Mouse (Mus musculus): ENCODE results near the gene Rbms3. TPM values are rescaled to one million over a fixed set of nuclear protein-coding genes. Genes with fewer than 3 reads are reported as not detected.

Gene Rbms3
- polyA plus RNA-seq, 1 experiment from 2014 or later = 23.5 TPM

- no peak overlapping the region for H3K4me2 ChIP-seq
- H3K4me1 ChIP-seq (replicated peaks; ENCODE audit: control insufficient read depth, insufficient read depth, low read length) = peaks cover 2% of the 10 kb centered on the region; the same call in 1 of the 2 replicates
- ATAC-seq (replicated peaks; ENCODE audit: low FRiP score) (no peak), DNase-seq (ENCODE audit: low spot score) (no peak)
- H3K9me3 ChIP-seq (ENCODE audit: control insufficient read depth, low read length) = no peaks in the 10 kb centered on the region
- 71% methylated on average over 3 of the region's 3 CpGs for WGBS
- no peaks in the 10 kb centered on the region for H3K36me3 ChIP-seq (ENCODE audit: control insufficient read depth, insufficient read depth, low read length)
- H3K4me3 ChIP-seq (ENCODE audit: low read depth, low read length) = no peak overlapping the region
- no peak overlapping the region for H3K9ac ChIP-seq (ENCODE audit: low read depth, low read length)
- no peak overlapping the region for H3K27ac ChIP-seq (ENCODE audit: low read depth, low read length)
- H3K27me3 ChIP-seq (replicated peaks; ENCODE audit: control insufficient read depth, insufficient read depth, low read length) = no peaks in the 10 kb centered on the region
These were observed 253.9 kb downstream of the Rbms3 start for GRCm38 (mm10) chr9:117375776-117376175.

- Histone ChIP-seq H3K27ac (ENCODE audit: low read depth, low read length) (no peak overlapping the region), H3K36me3 (ENCODE audit: control insufficient read depth, insufficient read depth, low read length) (no peaks in the 10 kb centered on the region), H3K9ac (ENCODE audit: low read depth, low read length) (no peak overlapping the region), H3K4me1 (replicated peaks; ENCODE audit: control insufficient read depth, insufficient read depth, low read length) (peaks cover 2% of the 10 kb centered on the region; the same call in 1 of the 2 replicates), H3K9me3 (ENCODE audit: control insufficient read depth, low read length) (no peaks in the 10 kb centered on the region), H3K4me2 (no peak overlapping the region), H3K4me3 (ENCODE audit: low read depth, low read length) (no peak overlapping the region), H3K27me3 (replicated peaks; ENCODE audit: control insufficient read depth, insufficient read depth, low read length) (no peaks in the 10 kb centered on the region)
- WGBS = 28% methylated on average over 7 of the region's 7 CpGs
- DNase-seq (ENCODE audit: low spot score) (no peak), ATAC-seq (replicated peaks; ENCODE audit: low FRiP score) (0 out of 2 replicates have a peak, but pooled peaks have one; percentile 36)
These were observed 256.5 kb downstream of the Rbms3 start for GRCm38 (mm10) chr9:117373164-117373741.

- Histone ChIP-seq H3K27ac (ENCODE audit: low read depth, low read length) (no peak overlapping the region), H3K4me3 (ENCODE audit: low read depth, low read length) (no peak overlapping the region), H3K4me1 (replicated peaks; ENCODE audit: control insufficient read depth, insufficient read depth, low read length) (peaks cover 2% of the 10 kb centered on the region; the same call in 1 of the 2 replicates), H3K27me3 (replicated peaks; ENCODE audit: control insufficient read depth, insufficient read depth, low read length) (no peaks in the 10 kb centered on the region), H3K9me3 (ENCODE audit: control insufficient read depth, low read length) (no peaks in the 10 kb centered on the region), H3K4me2 (no peak overlapping the region), H3K36me3 (ENCODE audit: control insufficient read depth, insufficient read depth, low read length) (no peaks in the 10 kb centered on the region), H3K9ac (ENCODE audit: low read depth, low read length) (no peak overlapping the region)
- ATAC-seq (replicated peaks; ENCODE audit: low FRiP score) (no peak), DNase-seq (ENCODE audit: low spot score) (no peak)
- WGBS = 80% methylated on average over 5 of the region's 5 CpGs
These were observed 257.7 kb downstream of the Rbms3 start for GRCm38 (mm10) chr9:117371980-117372379.

GRCm38 (mm10) chr9:117370086-117370485, 259.6 kb downstream of the Rbms3 start:
- H3K4me2 ChIP-seq = no peak overlapping the region
- no peak overlapping the region for H3K9ac ChIP-seq (ENCODE audit: low read depth, low read length)
- H3K9me3 ChIP-seq (ENCODE audit: control insufficient read depth, low read length) = no peaks in the 10 kb centered on the region
- no peak overlapping the region for H3K4me3 ChIP-seq (ENCODE audit: low read depth, low read length)
- H3K27me3 ChIP-seq (replicated peaks; ENCODE audit: control insufficient read depth, insufficient read depth, low read length) = no peaks in the 10 kb centered on the region
- ATAC-seq (replicated peaks; ENCODE audit: low FRiP score) (no peak), DNase-seq (ENCODE audit: low spot score) (no peak)
- peaks cover 2% of the 10 kb centered on the region; the same call in 1 of the 2 replicates for H3K4me1 ChIP-seq (replicated peaks; ENCODE audit: control insufficient read depth, insufficient read depth, low read length)
- H3K27ac ChIP-seq (ENCODE audit: low read depth, low read length) = no peak overlapping the region
- WGBS = 93% methylated on average over 6 of the region's 6 CpGs
- H3K36me3 ChIP-seq (ENCODE audit: control insufficient read depth, insufficient read depth, low read length) = no peaks in the 10 kb centered on the region

GRCm38 (mm10) chr9:117368016-117368415, 261.7 kb downstream of the Rbms3 start:
- H3K9ac ChIP-seq (ENCODE audit: low read depth, low read length) = no peak overlapping the region
- H3K36me3 ChIP-seq (ENCODE audit: control insufficient read depth, insufficient read depth, low read length) = no peaks in the 10 kb centered on the region
- no peaks in the 10 kb centered on the region for H3K27me3 ChIP-seq (replicated peaks; ENCODE audit: control insufficient read depth, insufficient read depth, low read length)
- no peaks in the 10 kb centered on the region for H3K4me1 ChIP-seq (replicated peaks; ENCODE audit: control insufficient read depth, insufficient read depth, low read length)
- no peak overlapping the region for H3K4me2 ChIP-seq
- DNase-seq (ENCODE audit: low spot score) = no peak
- H3K9me3 ChIP-seq (ENCODE audit: control insufficient read depth, low read length) = no peaks in the 10 kb centered on the region
- no peak overlapping the region for H3K27ac ChIP-seq (ENCODE audit: low read depth, low read length)
- 77% methylated on average over 4 of the region's 4 CpGs for WGBS
- no peak overlapping the region for H3K4me3 ChIP-seq (ENCODE audit: low read depth, low read length)
- ATAC-seq (replicated peaks; ENCODE audit: low FRiP score) = no peak

GRCm38 (mm10) chr9:117364610-117365009, 265.1 kb downstream of the Rbms3 start:
- 70% methylated on average over 3 of the region's 3 CpGs for WGBS
- H3K9me3 ChIP-seq (ENCODE audit: control insufficient read depth, low read length) = no peaks in the 10 kb centered on the region
- no peaks in the 10 kb centered on the region for H3K27me3 ChIP-seq (replicated peaks; ENCODE audit: control insufficient read depth, insufficient read depth, low read length)
- H3K4me1 ChIP-seq (replicated peaks; ENCODE audit: control insufficient read depth, insufficient read depth, low read length) = no peaks in the 10 kb centered on the region
- no peak overlapping the region for H3K27ac ChIP-seq (ENCODE audit: low read depth, low read length)
- no peak for DNase-seq (ENCODE audit: low spot score)
- no peak overlapping the region for H3K4me2 ChIP-seq
- no peak for ATAC-seq (replicated peaks; ENCODE audit: low FRiP score)
- no peaks in the 10 kb centered on the region for H3K36me3 ChIP-seq (ENCODE audit: control insufficient read depth, insufficient read depth, low read length)
- no peak overlapping the region for H3K9ac ChIP-seq (ENCODE audit: low read depth, low read length)
- H3K4me3 ChIP-seq (ENCODE audit: low read depth, low read length) = no peak overlapping the region

- ATAC-seq (replicated peaks; ENCODE audit: low FRiP score) = no peak
These were observed 268.3 kb downstream of the Rbms3 start for GRCm38 (mm10) chr9:117361431-117361830.

GRCm38 (mm10) chr9:117356764-117357442, 272.8 kb downstream of the Rbms3 start:
- no peak overlapping the region for H3K4me2 ChIP-seq
- no peak for DNase-seq (ENCODE audit: low spot score)
- H3K4me1 ChIP-seq (replicated peaks; ENCODE audit: control insufficient read depth, insufficient read depth, low read length) = no peaks in the 10 kb centered on the region
- ATAC-seq (replicated peaks; ENCODE audit: low FRiP score) = peak; percentile 60; the same call in 1 of the 2 replicates
- no peak overlapping the region for H3K4me3 ChIP-seq (ENCODE audit: low read depth, low read length)
- no peaks in the 10 kb centered on the region for H3K9me3 ChIP-seq (ENCODE audit: control insufficient read depth, low read length)
- H3K9ac ChIP-seq (ENCODE audit: low read depth, low read length) = 0 out of 2 replicates have a peak overlapping the region, but pooled peaks have one; percentile 9
- 36% methylated on average over 9 of the region's 9 CpGs for WGBS
- H3K27me3 ChIP-seq (replicated peaks; ENCODE audit: control insufficient read depth, insufficient read depth, low read length) = no peaks in the 10 kb centered on the region
- H3K27ac ChIP-seq (ENCODE audit: low read depth, low read length) = no peak overlapping the region
- no peaks in the 10 kb centered on the region for H3K36me3 ChIP-seq (ENCODE audit: control insufficient read depth, insufficient read depth, low read length)

More at GRCm38 (mm10) chr9:117361431-117361830, 268.3 kb downstream of the Rbms3 start:
- Histone ChIP-seq H3K27me3 (replicated peaks; ENCODE audit: control insufficient read depth, insufficient read depth, low read length) (no peaks in the 10 kb centered on the region), H3K9ac (ENCODE audit: low read depth, low read length) (no peak overlapping the region), H3K4me3 (ENCODE audit: low read depth, low read length) (no peak overlapping the region), H3K4me2 (no peak overlapping the region), H3K4me1 (replicated peaks; ENCODE audit: control insufficient read depth, insufficient read depth, low read length) (no peaks in the 10 kb centered on the region), H3K27ac (ENCODE audit: low read depth, low read length) (no peak overlapping the region), H3K36me3 (ENCODE audit: control insufficient read depth, insufficient read depth, low read length) (no peaks in the 10 kb centered on the region), H3K9me3 (ENCODE audit: control insufficient read depth, low read length) (no peaks in the 10 kb centered on the region)
- WGBS = 70% methylated on average over 5 of the region's 5 CpGs
- no peak for DNase-seq (ENCODE audit: low spot score)

- H3K4me2 ChIP-seq = no peak overlapping the region
- no peaks in the 10 kb centered on the region for H3K9me3 ChIP-seq (ENCODE audit: control insufficient read depth, low read length)
- no peak for DNase-seq (ENCODE audit: low spot score)
- H3K36me3 ChIP-seq (ENCODE audit: control insufficient read depth, insufficient read depth, low read length) = no peaks in the 10 kb centered on the region
- H3K27ac ChIP-seq (ENCODE audit: low read depth, low read length) = no peak overlapping the region
- 63% methylated on average over 5 of the region's 5 CpGs for WGBS
- no peaks in the 10 kb centered on the region for H3K4me1 ChIP-seq (replicated peaks; ENCODE audit: control insufficient read depth, insufficient read depth, low read length)
- 0 out of 2 replicates have a peak, but pooled peaks have one; percentile 39 for ATAC-seq (replicated peaks; ENCODE audit: low FRiP score)
- no peak overlapping the region for H3K4me3 ChIP-seq (ENCODE audit: low read depth, low read length)
- no peak overlapping the region for H3K9ac ChIP-seq (ENCODE audit: low read depth, low read length)
- H3K27me3 ChIP-seq (replicated peaks; ENCODE audit: control insufficient read depth, insufficient read depth, low read length) = no peaks in the 10 kb centered on the region
These were observed 274.2 kb downstream of the Rbms3 start for GRCm38 (mm10) chr9:117355501-117355900.
